Mouse (Mus musculus) small intestine, adult 2 months (tissue): ENCODE measurements around the gene Akap2.

Source experiments
- CTCF ChIP-seq: fragments of 200-500 bp; IDR thresholded peaks from 2 replicates; pipeline ENCODE4 v1.5.1; 2012; ENCODE audit warnings: low read depth, mild to moderate bottlenecking, control low read depth, inconsistent platforms, low read length, moderate library complexity, mixed read lengths; ENCODE audit not compliant: insufficient replicate concordance, insufficient read length; ENCODE audit errors: extremely low read depth
- POLR2A ChIP-seq: fragments of 200-500 bp; IDR thresholded peaks from 2 replicates; pipeline ENCODE4 v1.6.1; 2012; ENCODE audit warnings: low read depth, mild to moderate bottlenecking, control low read depth, inconsistent platforms, low read length, moderate library complexity

DNA sequence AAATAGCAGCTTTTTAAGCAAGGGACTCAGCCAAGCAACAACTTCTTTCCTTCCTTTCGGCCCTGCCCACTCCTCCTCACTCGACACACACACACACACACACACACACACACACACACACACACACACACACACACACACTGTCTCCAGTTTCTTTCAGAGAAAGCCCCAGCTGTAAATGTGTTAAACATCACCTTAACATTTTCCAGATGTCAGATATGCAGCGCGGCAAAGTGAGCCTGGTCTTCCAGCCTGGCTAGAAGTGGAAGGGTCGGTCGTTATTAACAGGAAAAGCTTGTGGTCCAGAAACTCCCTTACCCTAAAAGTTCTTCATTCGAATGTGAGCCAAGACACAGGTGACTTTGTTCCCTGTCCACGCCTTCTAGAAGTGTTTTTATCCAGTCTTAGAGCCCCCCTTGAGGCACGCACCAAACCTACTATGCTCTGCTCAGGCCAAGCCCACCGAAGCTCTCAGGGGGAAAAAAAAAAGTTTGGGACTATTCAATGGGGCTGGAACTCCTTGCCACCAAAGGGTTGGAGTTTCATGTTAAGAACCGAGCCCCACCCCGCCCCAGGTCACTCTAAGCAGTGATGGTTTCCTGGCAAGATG is 129.0 kb downstream of the Akap2 start:
- TF ChIP-seq POLR2A (no peak), CTCF (no peak)
